Mouse (Mus musculus): ENCODE measurements around the gene Nap1l5. TPM values are rescaled to one million over a fixed set of nuclear protein-coding genes. Genes with fewer than 3 reads are reported as not detected.

Nap1l5 gene
- polyA plus RNA-seq, 1 experiment from 2014 or later, result 7.9 TPM

GRCm38 (mm10) chr6:58863631-58864235, 43.1 kb downstream of the Nap1l5 start:
- H3K36me3 ChIP-seq (ENCODE audit: control insufficient read depth, insufficient read depth, low read length), result no peaks in the 10 kb centered on the region
- H3K9me3 ChIP-seq (replicated peaks; ENCODE audit: control insufficient read depth, low read length), result no peaks in the 10 kb centered on the region
- no peak overlapping the region for H3K4me3 ChIP-seq (replicated peaks; ENCODE audit: low read length)
- no peaks in the 10 kb centered on the region for H3K27me3 ChIP-seq (ENCODE audit: control insufficient read depth, insufficient read depth, low read length)
- WGBS, result 89% methylated on average over 4 of the region's 4 CpGs
- H3K4me1 ChIP-seq (ENCODE audit: control insufficient read depth, insufficient read depth, low read length), result no peaks in the 10 kb centered on the region
- ATAC-seq (ENCODE audit: insufficient read depth, low FRiP score), result no peak
- H3K4me2 ChIP-seq (ENCODE audit: low read depth, low read length), result no peak overlapping the region
- no peak overlapping the region for H3K27ac ChIP-seq (ENCODE audit: low read length)
- no peak overlapping the region for H3K9ac ChIP-seq (ENCODE audit: low read length)

DNA sequence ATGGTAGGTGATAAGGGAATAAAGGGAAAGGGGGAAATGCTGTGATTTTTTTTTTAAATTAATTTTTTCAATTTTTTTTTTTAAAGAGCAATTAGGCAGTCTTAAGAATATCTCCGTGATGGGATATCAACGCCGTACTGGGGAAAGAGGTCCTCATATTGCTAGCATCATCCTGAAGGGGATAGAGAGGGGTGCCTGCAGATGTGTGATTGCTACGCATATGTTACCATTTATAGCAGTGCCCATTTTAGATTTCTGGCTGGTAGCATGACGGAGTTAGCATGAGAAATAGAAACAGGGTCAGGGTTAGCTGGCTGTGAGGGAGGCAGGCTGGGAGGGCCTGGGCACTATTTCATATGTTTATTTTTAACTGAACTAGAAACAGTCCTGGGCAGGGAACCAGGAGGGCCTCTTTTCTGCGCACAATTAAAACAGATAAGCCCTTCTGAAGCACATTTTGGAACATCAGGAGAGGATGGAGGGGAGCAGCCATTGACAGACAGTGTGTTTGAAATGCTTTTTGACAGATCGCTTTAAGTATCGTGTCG, 44.4 kb downstream of the Nap1l5 start:
- WGBS, result 65% methylated on average over 9 of the region's 9 CpGs
- no peak overlapping the region for H3K9ac ChIP-seq (ENCODE audit: low read length)
- H3K27me3 ChIP-seq (ENCODE audit: control insufficient read depth, insufficient read depth, low read length), result no peaks in the 10 kb centered on the region
- H3K4me1 ChIP-seq (ENCODE audit: control insufficient read depth, insufficient read depth, low read length), result no peaks in the 10 kb centered on the region
- H3K36me3 ChIP-seq (ENCODE audit: control insufficient read depth, insufficient read depth, low read length), result no peaks in the 10 kb centered on the region
- H3K4me2 ChIP-seq (ENCODE audit: low read depth, low read length), result no peak overlapping the region
- no peak overlapping the region for H3K27ac ChIP-seq (ENCODE audit: low read length)
- H3K9me3 ChIP-seq (replicated peaks; ENCODE audit: control insufficient read depth, low read length), result no peaks in the 10 kb centered on the region
- no peak overlapping the region for H3K4me3 ChIP-seq (replicated peaks; ENCODE audit: low read length)
- ATAC-seq (ENCODE audit: insufficient read depth, low FRiP score), result no peak

GRCm38 (mm10) chr6:58859517-58859916, 47.4 kb downstream of the Nap1l5 start:
- no peak overlapping the region for H3K4me3 ChIP-seq (replicated peaks; ENCODE audit: low read length)
- H3K27ac ChIP-seq (ENCODE audit: low read length), result no peak overlapping the region
- 80% methylated on average over 4 of the region's 4 CpGs for WGBS
- no peaks in the 10 kb centered on the region for H3K9me3 ChIP-seq (replicated peaks; ENCODE audit: control insufficient read depth, low read length)
- ATAC-seq (ENCODE audit: insufficient read depth, low FRiP score), result no peak
- H3K4me1 ChIP-seq (ENCODE audit: control insufficient read depth, insufficient read depth, low read length), result no peaks in the 10 kb centered on the region
- no peak overlapping the region for H3K4me2 ChIP-seq (ENCODE audit: low read depth, low read length)
- no peaks in the 10 kb centered on the region for H3K36me3 ChIP-seq (ENCODE audit: control insufficient read depth, insufficient read depth, low read length)
- H3K9ac ChIP-seq (ENCODE audit: low read length), result no peak overlapping the region
- H3K27me3 ChIP-seq (ENCODE audit: control insufficient read depth, insufficient read depth, low read length), result no peaks in the 10 kb centered on the region

DNA sequence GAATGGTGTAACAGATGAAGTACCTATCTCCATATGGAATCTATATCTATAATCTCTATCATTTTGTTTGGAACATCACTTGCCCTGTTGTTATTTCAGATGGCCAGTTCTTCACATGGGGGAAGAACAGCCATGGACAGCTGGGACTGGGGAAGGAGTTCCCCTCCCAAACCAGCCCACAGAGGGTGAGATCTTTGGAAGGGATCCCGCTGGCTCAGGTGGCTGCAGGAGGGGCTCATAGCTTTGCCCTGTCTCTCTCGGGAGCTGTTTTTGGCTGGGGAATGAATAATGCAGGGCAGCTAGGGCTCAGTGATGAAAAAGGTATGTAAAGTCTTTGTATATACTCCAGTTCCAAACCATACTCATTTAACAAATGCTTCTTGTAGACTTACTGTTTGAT, 50.4 kb downstream of the Nap1l5 start:
- H3K4me1 ChIP-seq (ENCODE audit: control insufficient read depth, insufficient read depth, low read length), result no peaks in the 10 kb centered on the region
- H3K4me3 ChIP-seq (replicated peaks; ENCODE audit: low read length), result no peak overlapping the region
- H3K9me3 ChIP-seq (replicated peaks; ENCODE audit: control insufficient read depth, low read length), result no peaks in the 10 kb centered on the region
- H3K27me3 ChIP-seq (ENCODE audit: control insufficient read depth, insufficient read depth, low read length), result no peaks in the 10 kb centered on the region
- H3K36me3 ChIP-seq (ENCODE audit: control insufficient read depth, insufficient read depth, low read length), result no peaks in the 10 kb centered on the region
- H3K27ac ChIP-seq (ENCODE audit: low read length), result no peak overlapping the region
- no peak overlapping the region for H3K9ac ChIP-seq (ENCODE audit: low read length)
- WGBS, result 73% methylated on average over 2 of the region's 2 CpGs
- no peak overlapping the region for H3K4me2 ChIP-seq (ENCODE audit: low read depth, low read length)
- no peak for ATAC-seq (ENCODE audit: insufficient read depth, low FRiP score)

DNA sequence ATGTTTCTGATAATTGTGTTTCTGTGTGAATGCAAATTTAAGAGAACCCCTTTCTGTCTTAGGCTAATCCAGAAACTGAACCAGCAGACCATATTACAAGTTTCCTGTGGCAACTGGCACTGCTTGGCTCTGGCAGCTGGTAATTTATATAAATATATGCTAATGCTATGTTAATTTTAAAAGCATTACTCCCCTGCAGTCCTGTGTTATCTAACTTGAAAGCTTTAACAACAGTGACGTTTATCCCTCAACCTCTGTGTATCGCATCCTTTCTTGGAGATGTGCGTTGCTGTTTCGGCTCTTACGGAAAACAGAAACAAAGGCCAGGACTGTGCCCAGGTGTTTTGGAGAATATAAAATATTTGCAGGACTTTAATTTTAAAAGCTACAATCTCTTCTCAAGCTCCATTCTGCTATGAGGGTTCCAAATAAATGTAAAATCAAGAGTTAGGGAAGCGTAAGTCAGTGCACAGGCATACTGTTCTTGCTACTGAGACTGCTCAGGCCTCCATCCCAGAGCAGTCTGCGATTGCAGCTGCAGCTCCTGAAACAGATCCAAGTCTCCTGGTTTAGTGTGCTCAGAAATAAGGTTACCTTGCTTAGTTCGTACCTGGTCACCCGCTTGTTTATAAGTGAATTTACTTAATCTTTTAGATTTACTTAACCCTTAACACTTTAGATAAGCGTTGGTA, 51.1 kb downstream of the Nap1l5 start:
- Histone ChIP-seq H3K27me3 (ENCODE audit: control insufficient read depth, insufficient read depth, low read length) (no peaks in the 10 kb centered on the region), H3K4me1 (ENCODE audit: control insufficient read depth, insufficient read depth, low read length) (no peaks in the 10 kb centered on the region), H3K4me2 (ENCODE audit: low read depth, low read length) (no peak overlapping the region), H3K4me3 (replicated peaks; ENCODE audit: low read length) (no peak overlapping the region), H3K36me3 (ENCODE audit: control insufficient read depth, insufficient read depth, low read length) (no peaks in the 10 kb centered on the region), H3K27ac (ENCODE audit: low read length) (no peak overlapping the region), H3K9ac (ENCODE audit: low read length) (no peak overlapping the region), H3K9me3 (replicated peaks; ENCODE audit: control insufficient read depth, low read length) (no peaks in the 10 kb centered on the region)
- WGBS, result 78% methylated on average over 10 of the region's 10 CpGs
- ATAC-seq (ENCODE audit: insufficient read depth, low FRiP score), result no peak

Other genes with a start within 250 kb of the Nap1l5 start
- 10.1 and 10.3 TPM in 2 replicates for gene Herc3, start 75.6 kb downstream of the Nap1l5 start, polyA plus RNA-seq (2015; fragmentation: Nextera tagmentation; extraction: Ambion mirVana)
- 13.8 and 14.9 TPM in 2 replicates for gene Fam13a, start 117.5 kb upstream of the Nap1l5 start, polyA plus RNA-seq (2015; fragmentation: Nextera tagmentation; extraction: Ambion mirVana)